Mouse (Mus musculus): ENCODE measurements around the gene Myo1d. TPM values are rescaled to one million over a fixed set of nuclear protein-coding genes. Genes with fewer than 3 reads are reported as not detected.
"Not testable (repeated sequence)": the region's sequence is repeated elsewhere in the genome, so short reads cannot be mapped to it uniquely, and the experiment has no call there.

Gene Myo1d
- polyA plus RNA-seq, 1 experiment = 80.4 TPM

DNA sequence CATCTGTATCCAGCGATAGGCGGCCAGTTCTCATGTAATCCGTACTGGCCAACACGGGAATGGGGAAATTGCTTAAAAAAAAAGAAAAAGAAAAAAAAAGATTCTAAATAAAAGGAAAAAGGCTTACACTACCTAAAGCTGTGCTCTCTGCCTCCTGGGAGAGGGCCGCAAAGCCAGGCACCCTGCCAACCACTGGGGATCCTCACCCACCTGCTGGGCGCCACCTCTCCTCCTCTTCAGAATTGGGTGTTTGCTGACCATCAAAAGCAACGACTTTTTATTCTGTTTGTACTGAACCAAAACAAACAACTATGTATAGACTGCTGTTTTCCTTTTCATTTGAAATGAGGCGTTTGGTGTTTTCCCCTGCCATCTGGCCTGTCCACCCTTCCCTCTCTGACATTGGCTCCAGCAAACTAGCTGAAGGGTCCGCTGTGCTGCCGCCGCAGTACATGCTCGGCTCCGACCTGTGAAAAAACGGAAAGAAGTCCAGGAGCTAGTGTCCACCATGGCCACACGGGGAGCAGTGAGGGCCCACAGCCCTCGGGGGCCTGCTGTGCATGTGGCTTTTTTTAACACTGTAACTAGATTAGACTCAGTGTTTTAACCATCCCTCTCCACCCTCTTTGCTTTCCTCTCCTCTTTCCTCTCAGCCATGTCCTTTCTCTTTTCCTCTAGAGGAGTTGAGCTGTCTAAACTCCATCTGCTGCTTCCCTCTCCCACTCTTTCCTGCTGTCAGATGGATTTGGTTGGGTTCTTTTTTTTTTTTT is 307.8 kb downstream of the Myo1d start:
- Histone ChIP-seq H3K4me1 (ENCODE audit: control insufficient read depth, insufficient read depth, low read length) (no peaks in the 10 kb centered on the region), H3K4me3 (replicated peaks; ENCODE audit: extremely low read depth, low read depth, low read length) (no peak overlapping the region)
- WGBS = 77% methylated on average over 16 of the region's 16 CpGs
- no peak for DNase-seq
- TF ChIP-seq POLR2A (IDR thresholded peaks at IDR 0.05; ENCODE audit: borderline replicate concordance, extremely low read depth, low read depth, low read length) (no peak), CTCF (IDR thresholded peaks at IDR 0.05; ENCODE audit: insufficient read depth, low read length) (no peak)

GRCm38 (mm10) chr11:80463605-80464130 is 316.2 kb downstream of the Myo1d start:
- DNase-seq; H3K4me1 ChIP-seq (ENCODE audit: control insufficient read depth, insufficient read depth, low read length); H3K4me3 ChIP-seq (replicated peaks; ENCODE audit: extremely low read depth, low read depth, low read length): not testable (repeated sequence)
- WGBS = 88% methylated on average over 4 of the region's 4 CpGs

GRCm38 (mm10) chr11:80453198-80453597 is 326.6 kb downstream of the Myo1d start:
- WGBS = 95% methylated on average over 1 of the region's 1 CpGs
- TF ChIP-seq CTCF (IDR thresholded peaks at IDR 0.05; ENCODE audit: insufficient read depth, low read length) (no peak), POLR2A (IDR thresholded peaks at IDR 0.05; ENCODE audit: borderline replicate concordance, extremely low read depth, low read depth, low read length) (no peak)
- H3K4me3 ChIP-seq (replicated peaks; ENCODE audit: extremely low read depth, low read depth, low read length) = no peak overlapping the region
- no peaks in the 10 kb centered on the region for H3K4me1 ChIP-seq (ENCODE audit: control insufficient read depth, insufficient read depth, low read length)
- DNase-seq = no peak

DNA sequence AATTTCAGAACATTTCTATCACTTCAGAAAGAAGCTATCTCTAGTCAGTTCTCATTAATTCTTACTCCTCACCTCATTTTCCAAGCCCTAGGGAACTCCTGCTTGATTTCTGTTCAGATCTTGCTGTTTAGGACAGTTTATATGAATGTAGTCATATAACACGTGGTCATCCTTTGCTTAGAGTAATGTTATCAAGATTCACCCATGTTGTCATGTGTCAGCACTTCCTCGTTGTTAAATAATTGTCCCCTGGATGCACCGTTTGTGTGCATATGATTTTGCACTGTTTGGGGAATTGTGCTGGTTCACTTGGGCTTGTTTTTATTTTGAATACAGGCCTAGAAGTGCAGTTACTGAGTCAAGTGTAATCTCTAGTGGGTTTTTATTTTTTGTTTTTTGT is 327.6 kb downstream of the Myo1d start:
- no peak overlapping the region for H3K4me3 ChIP-seq (replicated peaks; ENCODE audit: extremely low read depth, low read depth, low read length)
- DNase-seq = no peak
- WGBS = 64% methylated on average over 3 of the region's 3 CpGs
- TF ChIP-seq POLR2A (IDR thresholded peaks at IDR 0.05; ENCODE audit: borderline replicate concordance, extremely low read depth, low read depth, low read length) (no peak), CTCF (IDR thresholded peaks at IDR 0.05; ENCODE audit: insufficient read depth, low read length) (no peak)
- H3K4me1 ChIP-seq (ENCODE audit: control insufficient read depth, insufficient read depth, low read length) = no peaks in the 10 kb centered on the region

DNA sequence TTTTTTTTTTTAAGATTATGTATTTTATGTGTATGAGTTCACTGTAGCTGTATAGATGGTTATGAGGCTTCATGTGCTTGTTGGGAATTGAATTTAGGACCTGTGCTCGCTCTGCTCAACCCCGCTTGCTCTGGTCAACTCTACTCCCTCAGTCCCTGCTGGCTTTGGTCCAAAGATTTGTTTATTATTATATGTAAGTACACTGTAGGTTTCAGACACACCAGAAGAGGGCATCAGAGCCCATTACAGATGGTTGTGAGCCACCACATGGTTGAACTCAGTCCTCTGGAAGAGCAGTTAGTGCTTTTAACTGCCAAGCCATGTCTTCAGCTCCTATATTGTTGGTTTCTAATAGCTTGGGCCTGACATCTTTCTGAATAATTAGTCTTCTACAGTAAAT is 330.0 kb downstream of the Myo1d start:
- no peak for TF ChIP-seq POLR2A (IDR thresholded peaks at IDR 0.05; ENCODE audit: borderline replicate concordance, extremely low read depth, low read depth, low read length)
- no peak for TF ChIP-seq CTCF (IDR thresholded peaks at IDR 0.05; ENCODE audit: insufficient read depth, low read length)
- no peak for DNase-seq
- 78% methylated on average over 2 of the region's 2 CpGs for WGBS
- Histone ChIP-seq H3K4me3 (replicated peaks; ENCODE audit: extremely low read depth, low read depth, low read length) (no peak overlapping the region), H3K4me1 (ENCODE audit: control insufficient read depth, insufficient read depth, low read length) (no peaks in the 10 kb centered on the region)

GRCm38 (mm10) chr11:80446916-80447315 is 332.9 kb downstream of the Myo1d start:
- no peaks in the 10 kb centered on the region for H3K4me1 ChIP-seq (ENCODE audit: control insufficient read depth, insufficient read depth, low read length)
- WGBS = 93% methylated on average over 3 of the region's 3 CpGs
- no peak for DNase-seq
- no peak overlapping the region for H3K4me3 ChIP-seq (replicated peaks; ENCODE audit: extremely low read depth, low read depth, low read length)
- TF ChIP-seq CTCF (IDR thresholded peaks at IDR 0.05; ENCODE audit: insufficient read depth, low read length) (no peak), POLR2A (IDR thresholded peaks at IDR 0.05; ENCODE audit: borderline replicate concordance, extremely low read depth, low read depth, low read length) (no peak)

Other genes starting within 250 kb of the Myo1d start
- 62.4 and 74.1 TPM in 2 replicates for gene Tmem98, start 30.1 kb upstream of the Myo1d start, polyA plus RNA-seq (2012; rRNA removed)
- gene Spaca3, start 78.3 kb upstream of the Myo1d start, polyA plus RNA-seq (2012; rRNA removed) = 0.29 TPM in 1 of 2 replicates, not detected in the other